Mouse (Mus musculus): Measurements from ENCODE around the gene Rap1gap2. TPM values are rescaled to one million over a fixed set of nuclear protein-coding genes. Genes with fewer than 3 reads are reported as not detected.

Rap1gap2 gene
- total RNA-seq, 2 experiments from 2014 or later: 2.1 to 3.7 TPM

- no peak for ATAC-seq (replicated peaks; ENCODE audit: low FRiP score, poor library complexity, severe bottlenecking)
These were observed 14.6 kb upstream of the Rap1gap2 start for GRCm38 (mm10) chr11:74625333-74625732.

- ATAC-seq (replicated peaks; ENCODE audit: low FRiP score, poor library complexity, severe bottlenecking): no peak
These were observed 13.0 kb upstream of the Rap1gap2 start for GRCm38 (mm10) chr11:74623693-74624092.

GRCm38 (mm10) chr11:74621974-74622669 lies 11.4 kb upstream of the Rap1gap2 start:
- peak; percentile 82 for ATAC-seq (replicated peaks; ENCODE audit: low FRiP score, poor library complexity, severe bottlenecking)

GRCm38 (mm10) chr11:74619956-74620300 lies 9.2 kb upstream of the Rap1gap2 start:
- no peak for ATAC-seq (replicated peaks; ENCODE audit: low FRiP score, poor library complexity, severe bottlenecking)

- peak; percentile 59 for ATAC-seq (replicated peaks; ENCODE audit: low FRiP score, poor library complexity, severe bottlenecking)
These were observed 8.7 kb upstream of the Rap1gap2 start, which contains the start of gene Ccdc92b for GRCm38 (mm10) chr11:74619201-74619955. Ccdc92b (plus strand) TSS chr11:74619605.

GRCm38 (mm10) chr11:74615571-74615970 lies 4.9 kb upstream of the Rap1gap2 start:
- no peak; the same call in 1 of the 2 replicates for ATAC-seq (replicated peaks; ENCODE audit: low FRiP score, poor library complexity, severe bottlenecking)

- no peak for ATAC-seq (replicated peaks; ENCODE audit: low FRiP score, poor library complexity, severe bottlenecking)
These were observed 2.7 kb upstream of the Rap1gap2 start for GRCm38 (mm10) chr11:74613428-74613827.

GRCm38 (mm10) chr11:74611437-74611836 lies 722 bp upstream of the Rap1gap2 start:
- ATAC-seq (replicated peaks; ENCODE audit: low FRiP score, poor library complexity, severe bottlenecking): no peak

GRCm38 (mm10) chr11:74610068-74610467 lies 647 bp downstream of the Rap1gap2 start:
- ATAC-seq (replicated peaks; ENCODE audit: low FRiP score, poor library complexity, severe bottlenecking): no peak

- no peak for ATAC-seq (replicated peaks; ENCODE audit: low FRiP score, poor library complexity, severe bottlenecking)
These were observed 8.4 kb downstream of the Rap1gap2 start for GRCm38 (mm10) chr11:74602286-74602685.

GRCm38 (mm10) chr11:74597990-74598337 lies 12.8 kb downstream of the Rap1gap2 start:
- no peak for ATAC-seq (replicated peaks; ENCODE audit: low FRiP score, poor library complexity, severe bottlenecking)

- no peak for ATAC-seq (replicated peaks; ENCODE audit: low FRiP score, poor library complexity, severe bottlenecking)
These were observed 13.3 kb downstream of the Rap1gap2 start for GRCm38 (mm10) chr11:74597283-74597989.

- no peak for ATAC-seq (replicated peaks; ENCODE audit: low FRiP score, poor library complexity, severe bottlenecking)
These were observed 18.5 kb downstream of the Rap1gap2 start for GRCm38 (mm10) chr11:74592246-74592645.

- ATAC-seq (replicated peaks; ENCODE audit: low FRiP score, poor library complexity, severe bottlenecking): no peak
These were observed 20.0 kb downstream of the Rap1gap2 start for GRCm38 (mm10) chr11:74590691-74591090.

- no peak for ATAC-seq (replicated peaks; ENCODE audit: low FRiP score, poor library complexity, severe bottlenecking)
These were observed 20.5 kb downstream of the Rap1gap2 start for GRCm38 (mm10) chr11:74590239-74590596.

- no peak for ATAC-seq (replicated peaks; ENCODE audit: low FRiP score, poor library complexity, severe bottlenecking)
These were observed 21.1 kb downstream of the Rap1gap2 start for GRCm38 (mm10) chr11:74589401-74590238.

GRCm38 (mm10) chr11:74586401-74586800 lies 24.3 kb downstream of the Rap1gap2 start:
- no peak for ATAC-seq (replicated peaks; ENCODE audit: low FRiP score, poor library complexity, severe bottlenecking)

- ATAC-seq (replicated peaks; ENCODE audit: low FRiP score, poor library complexity, severe bottlenecking): no peak
These were observed 25.6 kb downstream of the Rap1gap2 start for GRCm38 (mm10) chr11:74584946-74585723.

- ATAC-seq (replicated peaks; ENCODE audit: low FRiP score, poor library complexity, severe bottlenecking): no peak
These were observed 26.8 kb downstream of the Rap1gap2 start for GRCm38 (mm10) chr11:74583824-74584349.
